Mouse (Mus musculus): Measurements from ENCODE around the gene Ovol3.
"Not testable (repeated sequence)": the region's sequence is repeated elsewhere in the genome, so short reads cannot be mapped to it uniquely, and the experiment has no call there.

Gene Ovol3

DNA sequence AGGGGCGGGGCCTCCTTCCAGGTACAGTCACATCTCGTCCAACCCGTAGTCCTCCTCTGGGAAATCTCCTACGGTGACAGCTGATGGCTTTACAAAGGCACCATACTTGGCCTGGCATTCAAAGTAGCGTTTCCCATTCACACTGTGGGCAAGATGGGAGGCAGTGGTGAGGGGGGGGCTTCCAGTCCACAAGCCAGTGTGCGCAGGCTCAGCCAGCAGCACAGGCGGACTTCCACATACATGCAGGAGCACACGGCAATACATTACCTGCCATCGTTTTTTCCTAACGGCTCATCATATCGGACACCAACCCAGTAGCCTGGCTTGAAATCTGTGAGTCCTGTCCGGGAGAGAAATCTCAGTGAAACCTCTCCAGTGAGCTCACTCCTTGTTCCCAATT lies 11.3 kb downstream of the Ovol3 start:
- no peak for DNase-seq (ENCODE audit: low spot score in 2 of 2)

DNA sequence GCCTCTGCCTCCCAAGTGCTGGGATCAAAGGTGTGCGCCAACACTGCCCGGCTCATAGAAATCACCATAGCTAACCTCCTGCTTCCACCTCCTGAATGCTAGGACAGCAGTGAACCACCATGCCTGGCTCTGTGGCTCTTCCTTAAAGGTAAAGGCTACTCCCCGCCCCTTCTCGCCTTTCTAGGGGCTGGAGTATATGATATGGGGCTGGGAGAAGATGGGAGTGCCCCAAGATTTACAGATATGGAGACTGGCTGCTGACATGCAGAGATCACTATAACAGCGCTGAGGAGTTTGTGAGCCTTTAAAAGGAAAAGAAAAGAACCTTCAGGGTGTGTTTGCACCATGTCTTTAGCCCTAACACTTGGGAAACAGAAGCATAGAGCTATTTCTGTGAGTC lies 13.3 kb downstream of the Ovol3 start:
- DNase-seq (ENCODE audit: low spot score in 2 of 2): no peak

DNA sequence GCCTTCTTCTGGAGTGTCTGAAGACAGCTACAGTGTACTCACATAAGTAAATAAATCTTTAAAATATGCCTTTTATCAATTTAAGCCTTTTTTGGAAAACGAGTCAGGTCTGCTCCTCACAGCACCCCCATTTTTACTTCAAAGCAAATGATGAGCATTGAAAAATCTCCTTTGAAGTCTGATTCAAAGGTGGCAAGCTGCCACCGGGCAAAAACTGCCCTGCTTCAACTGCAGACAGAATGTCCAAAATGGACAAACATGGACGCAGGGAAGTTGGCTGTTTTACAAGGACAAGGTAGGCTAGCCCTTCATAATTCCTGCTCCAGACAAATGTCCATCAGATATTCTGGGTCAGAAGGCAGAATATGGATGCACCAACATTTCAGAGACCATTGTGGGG lies 14.1 kb downstream of the Ovol3 start:
- no peak for DNase-seq (ENCODE audit: low spot score in 2 of 2)

DNA sequence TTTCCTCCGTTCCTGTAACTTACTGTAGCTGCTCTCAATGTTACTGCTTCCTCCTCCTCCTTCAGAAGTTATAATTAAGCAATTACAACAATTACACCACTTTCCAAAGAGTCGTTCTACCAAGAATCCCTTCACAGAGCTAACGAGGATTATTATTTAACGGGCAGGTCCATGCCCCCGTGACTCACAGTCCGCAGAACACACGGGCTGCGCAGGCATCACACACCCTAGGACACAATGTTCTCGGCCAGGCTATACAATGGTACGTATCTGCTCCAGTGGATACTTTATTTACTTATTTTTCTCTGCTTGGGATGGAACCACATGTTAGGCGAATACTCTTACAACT lies 15.5 kb downstream of the Ovol3 start:
- DNase-seq (ENCODE audit: low spot score in 2 of 2): no peak

DNA sequence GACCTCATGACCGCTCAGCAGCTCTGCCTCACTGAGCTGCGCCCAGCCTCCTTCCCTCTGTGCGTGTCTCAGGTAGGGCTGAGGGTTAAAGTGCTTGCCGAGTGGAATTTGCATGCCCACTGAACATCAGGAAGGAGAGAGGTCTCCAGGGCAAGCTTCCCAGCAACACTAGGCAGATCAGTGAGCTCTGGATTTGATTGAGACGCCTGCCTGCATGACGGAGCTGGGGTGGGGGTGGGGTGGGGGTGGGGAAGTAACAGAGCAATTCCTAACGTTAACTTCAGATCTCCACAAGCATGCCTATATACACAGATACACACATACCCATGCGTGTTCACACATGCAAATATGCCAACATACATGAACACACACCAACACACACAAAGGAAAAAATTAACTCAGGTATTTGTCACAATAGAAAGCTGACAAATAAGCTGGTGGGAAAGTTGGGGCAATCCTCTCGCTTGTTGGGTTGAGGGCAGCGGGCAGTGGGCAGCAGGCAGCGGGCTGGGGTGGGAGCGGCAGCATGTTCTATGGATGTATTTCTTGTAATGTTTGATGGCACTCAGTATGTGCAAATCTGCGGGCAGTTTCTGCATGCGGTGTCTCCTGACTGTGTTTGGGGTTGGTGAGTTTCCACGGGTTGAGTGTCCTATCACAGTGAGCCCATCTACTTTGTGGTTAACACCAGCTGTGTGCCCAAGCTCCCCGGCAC lies 16.1 kb downstream of the Ovol3 start:
- no peak for DNase-seq (ENCODE audit: low spot score in 2 of 2)

DNA sequence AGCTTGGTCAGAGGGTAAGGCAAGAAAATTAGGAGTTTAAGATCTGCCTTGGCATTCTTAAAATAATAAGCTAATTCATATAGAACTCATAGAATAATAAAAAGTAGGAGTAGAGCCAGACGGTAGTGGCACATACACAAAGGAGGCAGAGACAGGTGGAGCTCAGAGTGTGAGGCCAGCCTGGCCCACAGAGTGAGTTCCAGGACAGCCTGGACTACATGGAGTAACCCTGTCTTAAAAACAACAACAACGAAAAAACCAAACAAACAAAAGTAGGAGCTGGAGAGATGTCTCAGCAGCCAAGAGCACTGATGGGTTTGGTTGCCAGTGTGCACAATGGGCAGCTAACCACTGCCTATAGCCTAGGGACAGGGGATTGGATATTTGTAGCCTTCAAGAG lies 18.2 kb downstream of the Ovol3 start:
- no peak for DNase-seq (ENCODE audit: low spot score in 2 of 2)

DNA sequence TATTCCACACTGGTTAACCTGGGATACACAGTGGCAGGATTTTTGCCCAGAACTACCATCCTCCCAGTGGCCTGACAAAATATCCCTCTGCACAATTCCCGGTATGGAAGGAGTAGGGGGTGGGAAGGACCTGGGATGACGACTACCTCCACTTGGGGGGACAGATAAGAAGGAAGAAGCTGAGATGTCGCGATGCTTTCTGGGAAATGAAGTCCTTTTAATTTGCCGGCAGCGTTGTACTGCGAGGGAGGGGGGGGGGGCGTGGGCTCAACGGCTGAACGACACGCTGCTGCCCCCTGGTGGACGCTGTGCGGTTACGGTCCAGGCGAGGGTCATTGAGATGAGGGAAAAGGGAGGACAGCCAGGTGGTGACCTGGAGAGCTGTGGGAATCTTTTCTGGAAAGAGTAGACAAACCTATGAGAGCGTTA lies 18.8 kb downstream of the Ovol3 start:
- DNase-seq (ENCODE audit: low spot score in 2 of 2): peak; percentile 64 to 66

DNA sequence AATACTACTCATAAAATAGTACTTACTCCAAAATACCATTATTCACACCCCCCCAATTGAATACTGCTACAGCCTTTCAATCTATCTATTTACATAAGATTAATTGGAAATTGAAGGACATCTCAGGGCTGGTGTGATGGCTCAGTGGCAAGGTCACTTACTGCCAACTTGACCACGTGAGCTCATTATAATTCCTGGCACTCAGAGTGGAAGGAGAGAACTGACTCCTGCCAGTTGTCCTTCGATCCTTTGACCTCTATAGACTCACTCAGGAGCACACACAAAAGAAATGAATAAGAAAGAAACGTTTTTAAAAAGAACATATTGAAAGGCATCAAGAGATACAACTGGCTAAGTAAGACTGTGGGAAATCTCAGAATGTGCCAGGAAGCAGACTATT lies 19.6 kb downstream of the Ovol3 start:
- no peak for DNase-seq (ENCODE audit: low spot score in 2 of 2)

DNA sequence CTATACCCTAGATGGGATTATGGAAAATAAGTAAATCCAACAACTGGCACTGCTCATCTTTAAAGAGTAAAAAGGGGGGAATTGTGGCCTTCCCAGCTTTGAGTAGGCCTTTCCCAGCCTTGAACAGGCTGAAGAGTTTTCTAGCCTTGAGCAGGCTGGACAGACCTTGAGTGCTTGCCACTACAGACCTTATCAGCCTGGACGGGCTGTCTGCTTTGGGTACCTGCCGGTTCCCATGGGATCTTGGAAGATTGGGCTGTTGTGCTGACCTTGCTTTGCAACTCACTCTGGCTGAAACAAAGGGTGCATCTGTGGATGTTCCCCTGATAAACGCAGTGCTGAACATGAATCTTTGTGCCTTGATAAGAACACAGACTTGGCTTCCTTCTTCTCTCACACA lies 21.6 kb downstream of the Ovol3 start:
- DNase-seq (ENCODE audit: low spot score in 2 of 2): no peak

DNA sequence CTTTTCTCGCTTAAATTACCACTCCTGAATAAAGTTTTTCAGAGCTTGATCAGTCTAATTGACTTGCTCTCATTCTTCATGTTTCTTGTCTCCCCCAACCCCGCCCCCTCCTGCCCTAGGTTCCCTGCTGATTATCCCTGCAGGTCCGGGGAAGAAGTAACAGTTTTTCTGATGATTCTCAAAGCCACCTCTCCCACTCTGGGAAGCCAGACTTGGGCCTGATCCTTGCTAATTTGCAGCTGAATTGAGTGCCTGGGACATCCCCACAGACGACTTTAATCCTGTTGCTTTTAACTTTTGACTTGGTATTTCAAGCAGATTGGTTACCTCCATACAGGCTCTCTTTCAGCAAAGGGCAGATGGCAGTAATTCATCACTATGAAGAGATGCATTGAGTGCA lies 24.5 kb downstream of the Ovol3 start:
- no peak for DNase-seq (ENCODE audit: low spot score in 2 of 2)

DNA sequence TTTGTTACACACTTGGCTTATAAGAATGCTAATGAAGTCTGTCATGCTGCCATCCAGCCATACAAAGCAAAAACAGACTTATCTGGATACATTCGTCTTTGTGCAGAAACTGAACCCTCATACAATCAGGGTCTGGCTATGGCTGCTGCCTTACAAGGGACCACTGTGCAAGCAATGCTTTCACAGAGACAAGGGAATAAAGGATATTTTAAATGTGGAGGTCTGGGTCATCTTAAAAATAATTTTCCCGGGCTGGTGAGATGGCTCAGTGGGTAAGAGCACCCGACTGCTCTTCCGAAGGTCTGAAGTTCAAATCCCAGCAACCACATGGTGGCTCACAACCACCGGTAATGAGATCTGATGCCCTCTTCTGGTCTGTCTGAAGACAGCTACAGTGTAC lies 29.2 kb downstream of the Ovol3 start:
- not testable (repeated sequence) for DNase-seq (ENCODE audit: low spot score in 2 of 2)

DNA sequence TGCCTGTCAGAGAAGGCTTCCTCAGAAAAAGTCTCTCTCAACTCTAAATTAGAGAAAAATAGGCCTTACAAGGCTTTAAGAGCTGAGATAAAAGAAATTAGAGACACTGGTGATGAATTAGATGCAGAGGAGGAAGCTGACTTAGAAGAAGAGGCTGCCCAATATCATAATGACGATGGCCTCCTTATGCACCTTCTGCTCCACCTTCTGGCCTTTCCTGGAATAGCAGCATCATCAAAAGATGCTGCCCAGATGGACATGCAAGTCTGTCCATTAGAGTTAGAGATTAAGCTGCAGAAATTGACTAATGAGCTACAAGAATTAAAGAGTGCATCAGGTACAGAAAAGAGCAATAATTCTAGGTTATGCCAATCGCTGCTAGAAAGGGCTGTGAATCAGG lies 30.1 kb downstream of the Ovol3 start:
- DNase-seq (ENCODE audit: low spot score in 2 of 2): peak in 1 of 2 experiments; percentile 70

DNA sequence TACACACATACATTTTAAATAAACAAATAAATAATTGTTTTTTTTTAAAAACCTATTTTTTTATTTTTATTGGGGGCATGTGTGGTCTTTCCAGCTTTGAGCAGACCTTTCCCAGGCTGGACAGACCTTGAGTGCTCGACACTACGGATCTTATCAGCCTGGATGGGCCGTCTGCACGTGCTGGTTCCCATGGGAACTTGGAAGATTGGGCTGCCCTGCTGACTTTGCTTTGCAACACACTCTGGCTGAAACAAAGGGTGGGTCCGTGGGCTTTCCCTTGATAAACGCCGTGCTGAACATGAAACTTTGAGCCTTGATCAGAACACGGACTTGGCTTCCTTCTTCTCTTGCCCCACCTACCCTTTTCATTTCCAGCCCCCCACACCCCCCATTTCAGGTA lies 31.1 kb downstream of the Ovol3 start:
- no peak for DNase-seq (ENCODE audit: low spot score in 2 of 2)

DNA sequence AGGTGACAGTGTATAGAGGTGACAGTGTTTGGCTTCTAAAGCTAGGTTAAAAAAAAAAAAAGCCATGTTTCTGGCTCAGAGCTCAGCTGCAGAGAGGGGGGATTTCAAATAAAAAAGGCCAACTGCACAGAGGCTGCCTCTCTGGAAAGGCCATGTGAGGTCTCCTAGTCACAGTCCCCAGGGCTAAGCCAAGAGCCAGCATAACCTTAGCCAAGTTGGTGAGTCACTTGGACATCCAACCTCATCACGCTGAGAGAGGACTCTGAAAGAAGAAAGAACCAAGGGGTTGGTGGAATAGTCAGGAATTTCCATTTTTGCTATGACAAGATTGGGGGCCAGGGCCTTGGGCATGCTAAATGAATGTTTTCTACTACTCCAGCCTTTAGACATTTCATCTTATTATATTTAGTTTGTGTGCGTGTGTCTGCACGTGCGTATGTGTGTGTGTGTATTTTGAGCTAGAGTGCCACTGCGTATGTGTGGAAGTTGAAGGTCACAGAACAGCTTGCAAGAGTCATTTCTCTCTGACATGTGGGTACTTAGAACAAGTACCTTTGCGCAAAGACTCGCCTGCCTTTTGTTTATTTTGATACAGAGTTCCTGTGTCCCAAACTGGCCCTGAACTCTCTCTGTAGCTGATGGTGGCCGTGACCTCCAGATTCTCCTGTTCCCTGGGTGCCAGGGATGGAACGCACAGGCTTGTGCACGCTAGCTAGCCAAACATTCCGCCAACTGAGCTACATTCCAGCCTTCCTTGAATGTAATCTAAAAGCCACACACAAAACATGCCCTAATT lies 32.4 kb downstream of the Ovol3 start:
- peak; percentile 84 to 87 for DNase-seq (ENCODE audit: low spot score in 2 of 2)

DNA sequence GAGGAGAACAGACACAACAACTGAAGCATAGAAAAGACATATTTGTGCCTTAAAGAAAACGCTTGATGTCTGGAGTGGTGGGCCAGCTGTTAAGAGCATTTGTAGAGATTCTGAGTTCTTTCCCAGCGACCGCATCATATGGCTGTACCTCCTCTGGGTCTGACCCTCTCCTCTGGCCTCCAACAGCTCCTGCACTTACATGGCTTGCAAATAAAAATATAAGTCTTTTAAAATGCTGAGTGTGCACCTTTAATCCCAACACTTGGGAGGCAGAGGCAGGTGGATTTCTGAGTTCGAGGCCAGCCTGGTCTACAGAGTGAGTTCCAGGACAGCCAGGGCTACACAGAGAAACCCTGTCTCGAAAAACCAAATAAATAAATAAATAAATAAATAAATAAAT lies 34.9 kb downstream of the Ovol3 start:
- DNase-seq (ENCODE audit: low spot score in 2 of 2): not testable (repeated sequence)

DNA sequence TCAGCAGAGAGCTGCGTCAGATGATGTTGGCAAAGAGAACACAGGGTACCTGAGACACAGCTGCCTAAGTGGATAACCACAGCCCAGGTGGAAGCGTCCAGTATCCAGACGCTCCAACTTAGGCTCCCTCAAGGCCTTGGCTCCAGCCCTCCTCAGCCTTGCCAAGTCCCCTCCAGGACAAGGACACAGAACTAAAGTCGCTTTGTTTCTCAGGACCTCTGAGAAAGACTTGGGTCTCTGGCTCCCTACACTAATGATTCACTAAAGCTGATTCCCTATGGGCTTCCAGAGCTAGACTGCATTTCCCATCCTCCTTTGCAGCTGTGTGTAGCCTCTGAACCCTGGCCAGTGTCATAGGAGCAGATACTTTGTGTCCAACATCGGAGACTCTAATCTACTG lies 35.3 kb downstream of the Ovol3 start:
- DNase-seq (ENCODE audit: low spot score in 2 of 2): no peak

DNA sequence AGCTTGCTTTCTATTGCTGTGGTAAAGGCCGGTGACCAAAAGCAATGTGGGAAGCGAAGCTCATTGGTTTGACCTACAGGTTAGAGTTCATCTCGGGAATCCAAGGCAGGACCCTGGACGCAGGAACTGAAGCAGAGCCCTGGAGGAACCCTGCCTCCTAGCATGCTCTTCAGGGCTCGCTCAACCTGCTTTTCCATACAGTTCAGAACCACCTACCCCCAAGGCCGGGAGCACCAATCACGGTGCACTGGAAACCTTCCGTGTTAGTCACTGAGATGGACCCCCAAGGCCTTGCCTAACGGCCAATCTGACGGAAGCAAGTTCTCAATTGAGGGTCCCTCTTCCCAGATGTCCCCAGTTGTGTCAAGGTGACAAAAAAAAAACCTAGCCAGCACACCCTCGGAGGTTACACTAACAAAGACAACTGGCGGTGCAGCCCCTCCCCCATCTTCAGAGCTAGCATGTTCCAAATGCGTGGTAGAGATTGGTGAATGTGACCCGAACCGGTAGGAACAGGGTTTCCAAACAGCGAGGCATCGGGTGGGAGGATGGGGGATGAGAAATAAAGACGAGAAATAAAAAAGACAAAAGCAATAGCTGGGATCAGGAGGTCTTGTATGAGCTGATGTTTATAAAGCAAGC lies 35.9 kb downstream of the Ovol3 start:
- no peak for DNase-seq (ENCODE audit: low spot score in 2 of 2)

DNA sequence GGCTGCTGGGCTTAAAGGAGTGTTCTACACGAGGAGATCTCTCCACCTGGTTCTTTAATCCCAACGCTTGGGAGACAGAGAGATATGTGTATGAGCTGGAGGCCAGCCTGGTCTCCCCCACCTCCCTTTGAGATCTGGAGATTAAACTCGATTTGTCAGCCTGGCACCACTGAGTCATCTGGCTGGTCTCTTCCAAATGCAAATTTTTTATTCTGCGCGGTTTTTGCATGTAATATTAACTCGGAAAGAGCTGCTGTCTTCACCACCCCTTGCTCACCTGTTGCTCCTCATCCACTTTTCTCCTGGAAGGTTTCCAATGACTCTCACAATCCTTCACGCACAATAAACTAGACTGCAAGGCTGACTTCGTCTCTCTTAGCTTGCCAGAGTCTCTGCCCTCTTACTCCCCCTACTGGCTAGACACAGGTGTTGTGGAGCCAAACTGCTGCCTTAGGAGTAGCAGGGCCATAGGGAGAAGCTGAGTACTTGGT lies 37.0 kb downstream of the Ovol3 start, which contains the start of gene Capns1:
Gene Capns1, minus strand, starts transcription at position 331 of the 491 bp plus-strand sequence.
- peak in 1 of 2 experiments; percentile 63 for DNase-seq (ENCODE audit: low spot score in 2 of 2)

DNA sequence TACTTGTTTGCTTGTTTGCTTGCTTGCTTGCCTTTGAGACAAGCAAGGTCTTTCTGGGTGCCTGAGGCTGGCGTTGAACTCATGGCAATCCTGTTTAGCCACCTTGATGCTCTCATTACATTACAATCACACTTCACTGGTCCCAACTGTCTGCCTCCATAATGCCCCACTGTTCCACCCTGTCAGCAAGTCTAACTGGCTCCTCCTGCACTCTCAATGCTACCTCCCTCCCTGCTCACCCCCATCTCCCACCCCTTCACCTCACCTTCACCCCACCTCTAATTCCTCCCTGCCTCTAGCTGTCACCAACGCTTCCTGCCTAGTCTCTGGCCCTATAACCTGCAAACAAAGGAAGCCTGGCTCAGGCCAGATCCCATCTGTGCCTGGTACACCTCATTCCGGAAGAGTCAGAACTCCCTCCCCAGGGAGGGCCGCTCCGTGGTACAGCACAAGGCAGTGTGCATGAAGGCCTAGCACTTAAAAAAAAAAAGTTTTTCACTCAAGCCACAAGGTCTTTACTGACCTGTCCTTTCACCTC lies 37.9 kb downstream of the Ovol3 start:
- no peak for DNase-seq (ENCODE audit: low spot score in 2 of 2)

DNA sequence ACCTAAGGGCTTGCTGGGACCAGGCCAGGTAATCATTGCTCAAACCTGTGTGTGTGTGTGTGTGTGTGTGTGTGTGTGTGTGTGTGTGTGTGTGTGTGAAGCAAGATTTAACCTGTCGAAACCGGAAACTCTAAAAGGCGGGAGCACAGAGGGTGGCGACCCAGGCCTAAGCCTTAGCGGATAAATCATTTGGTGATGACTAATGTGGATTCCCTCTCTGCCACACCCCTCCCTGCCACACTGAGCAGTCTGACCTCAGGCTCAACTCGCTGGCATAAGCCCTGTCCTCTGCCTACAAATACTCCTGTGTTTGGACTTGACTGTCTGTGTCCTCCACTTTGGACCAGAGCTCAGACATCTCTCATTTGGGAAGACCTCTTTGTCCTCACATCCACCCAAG lies 39.4 kb downstream of the Ovol3 start:
- DNase-seq (ENCODE audit: low spot score in 2 of 2): no peak

DNA sequence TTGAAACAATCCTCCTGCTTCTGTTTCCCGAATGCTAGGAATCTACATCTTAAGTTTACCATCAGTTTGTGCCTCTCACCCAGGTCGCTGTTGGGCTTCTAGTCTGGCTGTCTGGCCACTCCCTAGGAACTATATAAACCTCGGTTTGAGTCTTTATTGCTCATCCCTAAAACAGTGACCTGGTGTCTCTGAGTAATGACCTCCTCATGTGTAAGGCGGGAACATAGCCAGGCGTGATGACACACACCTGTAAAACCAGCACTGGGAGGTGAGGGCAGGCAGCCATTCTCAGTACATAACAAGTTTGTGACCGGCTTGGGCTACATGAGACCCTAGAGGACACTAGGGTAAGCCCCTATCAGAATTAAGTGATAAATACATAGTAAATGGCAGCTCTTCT lies 40.1 kb downstream of the Ovol3 start:
- no peak for DNase-seq (ENCODE audit: low spot score in 2 of 2)

DNA sequence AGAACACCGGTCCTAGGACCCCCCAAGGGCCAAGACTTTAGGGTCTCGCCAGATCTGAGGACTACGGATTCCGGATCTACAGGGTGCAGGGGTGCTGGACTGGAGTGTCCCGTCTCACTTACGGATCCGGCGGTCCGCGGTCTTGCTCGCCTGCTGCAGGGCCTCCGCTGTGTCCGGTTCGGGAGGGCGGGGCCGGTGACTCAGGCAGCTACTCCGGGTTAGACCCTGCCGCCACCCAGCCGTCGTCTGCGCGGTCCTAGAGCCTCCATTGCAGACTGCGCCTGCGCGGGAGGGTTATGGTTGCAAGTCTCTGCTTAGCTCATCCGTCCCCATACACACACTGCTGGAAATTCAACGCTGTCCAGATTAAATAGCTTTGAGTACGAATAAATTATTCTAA lies 40.6 kb downstream of the Ovol3 start:
- DNase-seq (ENCODE audit: low spot score in 2 of 2): peak; percentile 94 to 95
